Comparison of ENCODE assay signal across 28 mouse cellular contexts in the genomic region with DNA sequence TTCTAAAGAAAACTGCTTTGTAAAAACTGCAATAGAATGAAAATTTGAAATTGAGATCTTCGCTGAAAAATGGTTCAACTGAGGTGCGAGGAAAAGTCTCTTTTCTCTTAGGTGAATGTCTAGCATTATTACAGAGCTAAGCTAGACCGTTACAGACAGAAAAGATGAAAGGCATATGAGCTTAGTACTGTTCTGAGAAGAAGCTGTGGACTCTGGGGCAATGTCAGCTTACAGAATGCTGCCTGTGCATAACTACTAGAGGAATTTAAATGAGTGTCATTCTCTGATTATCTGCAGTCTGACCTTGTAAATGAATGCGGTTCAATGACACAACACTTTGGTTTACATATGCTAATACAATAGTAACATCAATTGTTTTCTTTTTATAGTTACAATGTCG. TPM values are rescaled to one million over a fixed set of nuclear protein-coding genes. Genes with fewer than 3 reads are reported as not detected.
"Had no signal": no experiment of that assay in that cellular context is flagged by ENCODE, and none has a peak within 500 bp of the region (broad histone marks: within the 10 kb centered on the region; RNA-seq: fewer than 3 reads in every experiment).

No protein-coding gene starts in this region.

- H3K27me3 ChIP-seq: heart, embryonic 13.5 days; heart, embryonic 15.5 days; hindbrain, embryonic 12.5 days; limb, embryonic 13.5 days; limb, embryonic 15.5 days; liver, embryonic 12.5 days had no signal

- H3K9ac ChIP-seq: heart, embryonic 13.5 days; heart, embryonic 15.5 days; hindbrain, embryonic 12.5 days; hindbrain, embryonic 14.5 days; limb, embryonic 13.5 days; limb, embryonic 15.5 days; liver, embryonic 12.5 days; liver, embryonic 14.5 days had no signal

- H3K4me1 ChIP-seq: heart, embryonic 15.5 days; hindbrain, embryonic 10.5 days; hindbrain, embryonic 12.5 days; limb, embryonic 13.5 days; limb, embryonic 15.5 days; liver, embryonic 12.5 days had no signal

- H3K4me3 ChIP-seq: gastrocnemius, adult 2 months; heart, embryonic 13.5 days; heart, embryonic 15.5 days; hindbrain, embryonic 10.5 days; hindbrain, embryonic 12.5 days; layer of hippocampus, adult 2 months; limb, embryonic 13.5 days; limb, embryonic 15.5 days; liver, embryonic 12.5 days had no signal

- ATAC-seq: hindbrain, embryonic 16.5 days; inflammation-experienced regulatory T-cells, adult 6 months; liver, embryonic 12.5 days had no signal

- H3K4me2 ChIP-seq: heart, embryonic 11.5 days; heart, embryonic 13.5 days; heart, embryonic 15.5 days; hindbrain, embryonic 12.5 days; hindbrain, embryonic 14.5 days; limb, embryonic 13.5 days; limb, embryonic 15.5 days; liver, embryonic 12.5 days had no signal

- H3K36me3 ChIP-seq: heart, embryonic 13.5 days; heart, embryonic 15.5 days; hindbrain, embryonic 10.5 days; hindbrain, embryonic 12.5 days; liver, embryonic 12.5 days had no signal

- DNase-seq: gastrocnemius, adult 2 months; gastrocnemius, postnatal 10 days; gastrocnemius, postnatal 25 days; heart, adult 18-20 months; heart, postnatal 10 days; heart, postnatal 4 days; kidney, adult 11 months; kidney, adult 2 months; kidney, postnatal 10 days; kidney, postnatal 25 days; kidney, postnatal 4 days; layer of hippocampus, adult 9-11 months; layer of hippocampus, postnatal 36 days; left cerebral cortex, postnatal 4 days had no signal

- H3K9me3 ChIP-seq: heart, embryonic 13.5 days; heart, embryonic 15.5 days; hindbrain, embryonic 10.5 days; hindbrain, embryonic 12.5 days; limb, embryonic 13.5 days; limb, embryonic 15.5 days; liver, embryonic 12.5 days had no signal

- H3K27ac ChIP-seq: gastrocnemius, adult 2 months; heart, embryonic 13.5 days; heart, embryonic 15.5 days; hindbrain, embryonic 10.5 days; hindbrain, embryonic 12.5 days; hindbrain, embryonic 14.5 days; layer of hippocampus, adult 2 months; limb, embryonic 13.5 days; limb, embryonic 15.5 days; liver, embryonic 12.5 days; liver, embryonic 14.5 days had no signal

RNA-seq across cellular contexts. Expression of a gene that starts 35.3 kb away (rescaled TPM):
- polyA plus RNA-seq: liver, adult 2 months had no signal
